Mouse (Mus musculus) left cerebral cortex, postnatal 36 days (tissue): ENCODE measurements around the gene Stradb. TPM values are rescaled to one million over a fixed set of nuclear protein-coding genes. Genes with fewer than 3 reads are reported as not detected.
A peak's percentile ranks its signal among the peaks of the same experiment; 100 is the strongest.

Experiments used
- DNase-seq, 2 experiments: peaks; one replicate each; pipeline ENCODE4 v3.0.0; 2021 to 2022; ENCODE audit warnings: low spot score in 2 of 2, mixed read lengths in 1 of 2
- intact Hi-C: fragments of 180-260 bp; cut with DNase I; formaldehyde crosslinking; loops from one replicate; pipeline ENCODE4 v1.15.1; 2025
- total RNA-seq, 2 experiments: library from RNA; stranded (reverse); gene quantifications; 2 replicates each; pipeline ENCODE4 v1.2.3; 2021

The Stradb gene
- 10 to 100 TPM; 56.8 to 61.5 TPM for total RNA-seq

GRCm38 (mm10) chr1:58973366-58974221 is at the start of gene Stradb, which contains the start of gene Trak2:
Gene Stradb, plus strand, starts transcription at chr1:58973522.
Gene Trak2, minus strand, starts transcription at chr1:58973430.
- intact Hi-C loops: loop anchor here (10.0 kb wide), 1 partner anchor 49 kb away; no protein-coding TSS in a partner anchor
- peak; percentile 96 to 97 for DNase-seq

GRCm38 (mm10) chr1:58926664-58927063 is 46.7 kb upstream of the Stradb start:
- intact Hi-C loops: loop anchor here (10.0 kb wide), 1 partner anchor 48 kb away; the partner anchor contains the start of genes Stradb and Trak2
- no peak for DNase-seq

GRCm38 (mm10) chr1:58936746-58937605 is 36.3 kb upstream of the Stradb start:
- intact Hi-C loops: no loop called here
- DNase-seq: no peak

- intact Hi-C loops: no loop called here
- no peak for DNase-seq
Measured at GRCm38 (mm10) chr1:58937606-58938099, 35.7 kb upstream of the Stradb start.

GRCm38 (mm10) chr1:58945523-58945922 is 27.8 kb upstream of the Stradb start:
- no peak for DNase-seq
- intact Hi-C loops: no loop called here

- DNase-seq: no peak
- intact Hi-C loops: no loop called here
Measured at GRCm38 (mm10) chr1:58945960-58946670, 27.2 kb upstream of the Stradb start.

GRCm38 (mm10) chr1:58946718-58947117 is 26.6 kb upstream of the Stradb start:
- intact Hi-C loops: no loop called here
- DNase-seq: no peak

GRCm38 (mm10) chr1:58949561-58950106 is 23.7 kb upstream of the Stradb start:
- DNase-seq: no peak
- intact Hi-C loops: no loop called here

- intact Hi-C loops: no loop called here
- DNase-seq: no peak
Measured at GRCm38 (mm10) chr1:58950899-58951648, 22.2 kb upstream of the Stradb start.

- intact Hi-C loops: no loop called here
- no peak for DNase-seq
Measured at GRCm38 (mm10) chr1:58951841-58952240, 21.5 kb upstream of the Stradb start.

GRCm38 (mm10) chr1:58952526-58952925 is 20.8 kb upstream of the Stradb start:
- intact Hi-C loops: no loop called here
- DNase-seq: no peak

- no peak for DNase-seq
- intact Hi-C loops: no loop called here
Measured at GRCm38 (mm10) chr1:58952997-58953396, 20.3 kb upstream of the Stradb start.

GRCm38 (mm10) chr1:58953686-58954434 is 19.5 kb upstream of the Stradb start:
- no peak for DNase-seq
- intact Hi-C loops: no loop called here

GRCm38 (mm10) chr1:58954578-58955410 is 18.5 kb upstream of the Stradb start:
- DNase-seq: no peak
- intact Hi-C loops: no loop called here

GRCm38 (mm10) chr1:58955716-58956115 is 17.6 kb upstream of the Stradb start:
- intact Hi-C loops: no loop called here

GRCm38 (mm10) chr1:58956229-58956628 is 17.1 kb upstream of the Stradb start:
- intact Hi-C loops: no loop called here
- no peak for DNase-seq

More at GRCm38 (mm10) chr1:58955716-58956115, 17.6 kb upstream of the Stradb start:
- DNase-seq: no peak

GRCm38 (mm10) chr1:58957931-58958330 is 15.4 kb upstream of the Stradb start:
- intact Hi-C loops: no loop called here
- no peak for DNase-seq
